Mouse (Mus musculus): ENCODE results near the gene Malrd1. TPM values are rescaled to one million over a fixed set of nuclear protein-coding genes. Genes with fewer than 3 reads are reported as not detected.

Gene Malrd1
- polyA plus RNA-seq, 1 experiment from 2014 or later = not detected

DNA sequence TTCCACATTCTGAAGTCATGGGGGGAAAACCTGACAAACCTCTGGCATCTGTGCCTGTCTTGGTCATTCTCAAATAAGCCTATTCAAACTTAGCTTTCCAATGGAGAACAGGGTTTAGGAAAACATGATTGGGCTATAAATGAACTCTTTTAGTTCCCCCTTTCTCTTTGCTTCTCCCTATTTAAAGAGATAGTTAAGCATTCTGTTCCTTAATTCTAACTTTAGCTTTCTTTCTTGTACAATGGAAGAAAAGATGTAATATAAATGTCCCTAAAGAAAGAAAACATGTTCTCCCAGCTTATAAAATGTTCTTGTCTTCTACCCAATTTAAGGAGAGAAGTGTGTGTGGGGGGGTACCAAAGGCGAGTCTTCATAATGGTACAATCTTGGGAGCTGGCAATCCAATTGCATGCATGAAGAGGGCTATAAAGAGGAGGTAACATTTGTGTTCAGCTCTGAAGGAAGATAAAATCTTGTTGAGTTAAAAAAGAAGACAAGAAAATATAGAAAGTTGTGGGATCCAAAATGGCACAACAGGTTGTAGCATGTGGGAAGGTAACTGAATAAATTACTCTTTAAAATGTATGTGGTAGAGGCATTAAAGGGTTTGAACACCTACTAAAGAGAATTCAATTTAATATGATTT lies 702.0 kb downstream of the Malrd1 start:
- Histone ChIP-seq H3K4me2 (replicated peaks) (no peak overlapping the region), H3K27ac (replicated peaks) (no peak overlapping the region), H3K9ac (replicated peaks) (no peak overlapping the region), H3K9me3 (no peaks in the 10 kb centered on the region), H3K27me3 (no peaks in the 10 kb centered on the region), H3K4me1 (no peaks in the 10 kb centered on the region), H3K36me3 (no peaks in the 10 kb centered on the region), H3K4me3 (no peak overlapping the region)
- WGBS = 82% methylated on average over 1 of the region's 1 CpGs
- no peak for ATAC-seq (replicated peaks)

- Histone ChIP-seq H3K4me3 (no peak overlapping the region), H3K27me3 (no peaks in the 10 kb centered on the region), H3K4me2 (replicated peaks) (no peak overlapping the region), H3K9me3 (no peaks in the 10 kb centered on the region), H3K27ac (replicated peaks) (no peak overlapping the region), H3K9ac (replicated peaks) (no peak overlapping the region), H3K4me1 (no peaks in the 10 kb centered on the region), H3K36me3 (no peaks in the 10 kb centered on the region)
- WGBS = 87% methylated on average over 1 of the region's 1 CpGs
- ATAC-seq (replicated peaks) = no peak
Observed at GRCm38 (mm10) chr2:16240861-16241260, 714.6 kb downstream of the Malrd1 start.

GRCm38 (mm10) chr2:16243097-16243496 lies 716.8 kb downstream of the Malrd1 start:
- Histone ChIP-seq H3K9ac (replicated peaks) (no peak overlapping the region), H3K4me3 (no peak overlapping the region), H3K4me2 (replicated peaks) (no peak overlapping the region), H3K27ac (replicated peaks) (no peak overlapping the region), H3K9me3 (no peaks in the 10 kb centered on the region), H3K4me1 (no peaks in the 10 kb centered on the region), H3K27me3 (no peaks in the 10 kb centered on the region), H3K36me3 (no peaks in the 10 kb centered on the region)
- ATAC-seq (replicated peaks) = no peak
- 83% methylated on average over 2 of the region's 2 CpGs for WGBS

GRCm38 (mm10) chr2:16248861-16249260 lies 722.6 kb downstream of the Malrd1 start:
- 72% methylated on average over 3 of the region's 3 CpGs for WGBS
- no peaks in the 10 kb centered on the region for H3K36me3 ChIP-seq
- ATAC-seq (replicated peaks) = no peak
- H3K4me3 ChIP-seq = no peak overlapping the region
- no peaks in the 10 kb centered on the region for H3K9me3 ChIP-seq
- H3K27ac ChIP-seq (replicated peaks) = no peak overlapping the region
- H3K9ac ChIP-seq (replicated peaks) = no peak overlapping the region
- no peak overlapping the region for H3K4me2 ChIP-seq (replicated peaks)
- H3K27me3 ChIP-seq = no peaks in the 10 kb centered on the region
- no peaks in the 10 kb centered on the region for H3K4me1 ChIP-seq

GRCm38 (mm10) chr2:16252274-16252673 lies 726.0 kb downstream of the Malrd1 start:
- H3K4me3 ChIP-seq = no peak overlapping the region
- H3K36me3 ChIP-seq = no peaks in the 10 kb centered on the region
- H3K27ac ChIP-seq (replicated peaks) = no peak overlapping the region
- no peak overlapping the region for H3K4me2 ChIP-seq (replicated peaks)
- no peak overlapping the region for H3K9ac ChIP-seq (replicated peaks)
- H3K4me1 ChIP-seq = no peaks in the 10 kb centered on the region
- no peak for ATAC-seq (replicated peaks)
- no peaks in the 10 kb centered on the region for H3K27me3 ChIP-seq
- H3K9me3 ChIP-seq = no peaks in the 10 kb centered on the region
- WGBS = 76% methylated on average over 1 of the region's 1 CpGs

Data from forebrain, embryonic 15.5 days (tissue).